Mouse (Mus musculus) brain, embryonic 14.5 days (tissue): ENCODE results near the gene Esp1. TPM values are rescaled to one million over a fixed set of nuclear protein-coding genes. Genes with fewer than 3 reads are reported as not detected.
"Not testable (repeated sequence)": the region's sequence is repeated elsewhere in the genome, so short reads cannot be mapped to it uniquely, and the experiment has no call there.

Experiments used
- DNase-seq: peaks from one replicate; pipeline ENCODE4 v3.0.0-alpha.2; 2011; ENCODE audit warnings: low read depth
- CTCF ChIP-seq: fragments of 200-500 bp; IDR thresholded peaks from 2 replicates; pipeline ENCODE4 v1.5.1; 2012; ENCODE audit warnings: inconsistent platforms, mild to moderate bottlenecking, moderate library complexity, borderline replicate concordance; ENCODE audit not compliant: insufficient read depth, insufficient read length; ENCODE audit errors: extremely low read depth
- POLR2A ChIP-seq: fragments of 200-500 bp; IDR thresholded peaks from 2 replicates; pipeline ENCODE4 v1.6.1; 2012; ENCODE audit warnings: mild to moderate bottlenecking, inconsistent platforms, borderline replicate concordance; ENCODE audit not compliant: poor library complexity, insufficient read depth, insufficient read length, severe bottlenecking; ENCODE audit errors: extremely low read depth
- polyA plus RNA-seq: library from polyadenylated mRNA; depleted of rRNA; stranded (reverse); fragments of >200 nt; gene quantifications from 2 replicates; pipeline ENCODE4 v1.2.3, GENCODE M21; 2012; rRNA removed

Gene Esp1
- polyA plus RNA-seq: not detected in 2 replicates

DNA sequence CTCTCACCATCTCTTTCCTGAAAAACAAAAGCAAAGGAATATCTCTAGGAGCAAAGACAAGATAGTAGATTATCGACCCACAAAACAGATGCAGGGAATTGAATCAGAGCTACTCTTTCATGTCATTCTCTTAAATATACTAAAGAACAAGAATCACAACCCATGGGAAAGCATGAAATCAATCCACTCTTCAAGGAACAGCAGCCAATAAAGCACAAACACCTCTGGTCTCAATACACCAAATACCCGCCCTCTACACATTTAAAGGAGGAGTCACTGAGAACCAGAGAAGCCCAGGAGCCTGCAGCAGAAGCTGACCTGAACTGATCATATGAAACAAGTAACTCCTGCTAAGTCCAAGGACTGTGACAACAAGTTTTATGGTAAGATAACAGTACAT, at the start of gene Esp1:
Esp1 (plus strand) TSS at position 301 of the 400 bp plus-strand sequence.
- no peak for DNase-seq
- TF ChIP-seq POLR2A: no peak
- TF ChIP-seq CTCF: no peak

DNA sequence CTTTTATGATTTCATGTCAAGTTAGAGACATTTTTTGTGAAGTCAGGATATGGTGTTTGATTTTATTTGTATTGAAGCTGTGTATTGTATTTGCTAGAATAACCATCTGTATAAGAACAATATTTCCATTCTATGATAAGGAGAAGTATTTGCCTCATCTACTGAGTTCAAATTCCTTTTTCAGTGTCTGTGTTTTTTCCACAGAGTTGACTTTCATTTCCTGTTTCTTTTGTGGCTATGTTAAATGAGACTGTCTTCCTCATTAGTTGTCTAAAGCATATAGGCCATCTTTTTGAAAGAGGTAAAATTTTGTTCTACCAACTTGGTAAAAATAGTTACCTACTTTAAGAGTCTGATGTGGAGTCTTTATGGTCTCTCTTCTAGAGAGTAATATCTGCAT, 10.6 kb upstream of the Esp1 start:
- TF ChIP-seq CTCF (no peak), POLR2A (no peak)

GRCm38 (mm10) chr17:40717055-40717454, 9.9 kb upstream of the Esp1 start:
- not testable (repeated sequence) for DNase-seq

More for the DNA sequence above, 10.6 kb upstream of the Esp1 start:
- DNase-seq: no peak

DNA sequence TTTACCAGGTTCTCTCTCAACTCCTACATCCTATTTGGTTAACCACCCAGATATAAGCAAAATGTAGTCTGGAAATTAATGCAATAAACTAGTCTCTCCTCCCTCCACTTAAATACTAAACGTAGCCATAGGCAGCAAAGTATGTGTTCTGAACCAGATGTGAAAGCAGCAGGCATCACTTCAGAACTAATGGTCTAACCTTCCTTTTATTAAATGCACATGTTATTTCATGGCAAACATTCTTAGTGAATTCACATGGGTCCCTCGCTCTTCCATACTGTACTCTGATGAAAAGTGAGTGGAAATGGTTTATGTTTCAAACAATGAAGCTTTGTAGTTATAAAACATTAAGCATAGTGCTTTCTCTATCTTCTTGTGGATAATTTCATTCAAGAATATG, 4.4 kb downstream of the Esp1 start:
- TF ChIP-seq POLR2A: no peak
- TF ChIP-seq CTCF: no peak

GRCm38 (mm10) chr17:40731724-40732123, 4.8 kb downstream of the Esp1 start:
- TF ChIP-seq POLR2A: no peak
- no peak for TF ChIP-seq CTCF
- DNase-seq: no peak

More for the DNA sequence above, 4.4 kb downstream of the Esp1 start:
- DNase-seq: no peak

DNA sequence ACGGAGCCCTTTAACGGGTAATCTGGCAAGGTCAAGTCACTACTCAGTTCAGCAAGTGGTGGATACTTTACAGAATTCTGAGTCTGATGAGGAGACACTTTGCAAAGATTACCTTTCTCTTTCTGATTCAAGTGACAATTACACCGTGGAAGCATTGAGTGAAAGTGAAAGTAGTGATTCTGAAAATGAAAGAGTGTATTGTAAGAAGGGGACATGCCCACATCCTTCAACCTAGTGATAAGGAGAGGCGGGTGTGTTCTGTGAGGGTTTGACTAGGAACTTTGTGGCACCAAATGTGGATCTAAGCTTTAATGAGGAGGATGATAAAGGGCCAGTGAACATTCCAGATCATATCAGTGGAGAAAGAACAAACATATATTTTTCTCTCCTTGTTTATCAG, 36.7 kb downstream of the Esp1 start:
- no peak for DNase-seq
- TF ChIP-seq POLR2A (no peak), CTCF (no peak)

- no peak for TF ChIP-seq POLR2A
- no peak for TF ChIP-seq CTCF
- no peak for DNase-seq
Observed at GRCm38 (mm10) chr17:40767120-40767519, 40.2 kb downstream of the Esp1 start.

Other genes with a start within 250 kb of the Esp1 start
- not detected in 2 replicates for gene Esp8, start 207.1 kb upstream of the Esp1 start, polyA plus RNA-seq
- gene Esp6, start 165.6 kb upstream of the Esp1 start, polyA plus RNA-seq: not detected in 2 replicates
- gene Esp4, start 128.5 kb upstream of the Esp1 start, polyA plus RNA-seq: not detected in 2 replicates
- not detected in 2 replicates for gene Esp3, start 95.0 kb upstream of the Esp1 start, polyA plus RNA-seq
- not detected in 2 replicates for gene Crisp2, start 79.9 kb downstream of the Esp1 start, polyA plus RNA-seq
- 0.10 and 0.14 TPM in 2 replicates for gene Rhag, start 84.0 kb downstream of the Esp1 start, polyA plus RNA-seq
- gene 9130008F23Rik, start 153.4 kb downstream of the Esp1 start, polyA plus RNA-seq: 0.56 and 0.83 TPM in 2 replicates
- gene Glyatl3, start 187.2 kb downstream of the Esp1 start, polyA plus RNA-seq: not detected in 2 replicates
- gene Mut, start 207.6 kb downstream of the Esp1 start, polyA plus RNA-seq: 12.2 and 12.4 TPM in 2 replicates
- gene Cenpq, start 207.9 kb downstream of the Esp1 start, polyA plus RNA-seq: 8.4 and 12.7 TPM in 2 replicates